Mouse (Mus musculus) liver (tissue): ENCODE measurements around the gene Hist1h2bh.
"Not testable (repeated sequence)": the region's sequence is repeated elsewhere in the genome, so short reads cannot be mapped to it uniquely, and the experiment has no call there.

Source experiments
- DNase-seq: peaks from one replicate; pipeline ENCODE4 v3.0.0-alpha.2; 2020; ENCODE audit warnings: mixed read lengths

The Hist1h2bh gene

GRCm38 (mm10) chr13:23542999-23543607 lies at the start of gene Hist1h2bh:
Gene Hist1h2bh, minus strand, starts transcription at chr13:23543392.
- DNase-seq: peak; percentile 85

GRCm38 (mm10) chr13:23592614-23593013 lies 49.4 kb upstream of the Hist1h2bh start:
- no peak for DNase-seq

DNA sequence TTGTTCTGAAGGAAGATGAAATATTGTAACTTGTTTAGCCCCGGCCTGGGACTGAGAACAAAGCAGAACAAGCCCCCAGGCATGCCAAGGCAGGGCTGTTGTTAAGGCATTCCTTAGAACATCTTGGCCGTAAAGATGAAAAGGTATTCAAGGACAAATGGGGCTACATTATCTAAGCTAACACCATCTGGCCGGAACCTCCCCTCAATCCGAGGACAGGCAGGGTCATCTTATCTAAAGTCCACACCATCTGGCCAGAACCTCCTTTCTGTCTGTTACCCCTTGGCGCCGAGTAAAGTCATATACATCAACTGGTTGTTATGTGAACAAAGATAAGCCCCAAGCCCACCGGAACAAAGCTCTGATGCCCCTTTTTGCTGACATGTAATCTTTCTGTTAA lies 48.7 kb upstream of the Hist1h2bh start:
- not testable (repeated sequence) for DNase-seq

GRCm38 (mm10) chr13:23591206-23591605 lies 48.0 kb upstream of the Hist1h2bh start:
- no peak for DNase-seq

- DNase-seq: no peak
These were observed 43.7 kb upstream of the Hist1h2bh start for GRCm38 (mm10) chr13:23586940-23587225.

- DNase-seq: peak; percentile 19
These were observed 43.1 kb upstream of the Hist1h2bh start for GRCm38 (mm10) chr13:23586099-23586939.

- DNase-seq: peak; percentile 86
These were observed 42.4 kb upstream of the Hist1h2bh start for GRCm38 (mm10) chr13:23585442-23586098.

- peak; percentile 85 for DNase-seq
These were observed 41.8 kb upstream of the Hist1h2bh start for GRCm38 (mm10) chr13:23585029-23585441.

DNA sequence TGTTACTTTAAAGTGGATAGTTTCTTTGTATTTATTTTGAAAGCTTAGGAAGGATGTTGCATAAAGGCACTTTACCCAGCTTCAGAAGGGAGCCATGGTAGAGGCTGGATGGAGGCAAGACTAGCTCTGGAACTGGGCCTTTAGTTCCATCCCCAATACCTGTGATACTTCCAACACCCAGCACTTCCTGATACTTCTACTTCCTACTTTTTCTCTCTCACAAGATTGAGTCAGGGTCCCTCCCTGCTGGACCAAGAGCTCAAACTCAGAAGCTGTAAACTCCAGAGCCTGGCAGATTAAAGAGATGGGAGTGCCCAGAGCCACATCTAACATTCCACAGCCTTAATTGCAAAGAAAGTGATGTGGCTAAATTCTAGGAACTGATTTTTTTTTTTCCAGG lies 41.1 kb upstream of the Hist1h2bh start:
- DNase-seq: peak; percentile 31

DNA sequence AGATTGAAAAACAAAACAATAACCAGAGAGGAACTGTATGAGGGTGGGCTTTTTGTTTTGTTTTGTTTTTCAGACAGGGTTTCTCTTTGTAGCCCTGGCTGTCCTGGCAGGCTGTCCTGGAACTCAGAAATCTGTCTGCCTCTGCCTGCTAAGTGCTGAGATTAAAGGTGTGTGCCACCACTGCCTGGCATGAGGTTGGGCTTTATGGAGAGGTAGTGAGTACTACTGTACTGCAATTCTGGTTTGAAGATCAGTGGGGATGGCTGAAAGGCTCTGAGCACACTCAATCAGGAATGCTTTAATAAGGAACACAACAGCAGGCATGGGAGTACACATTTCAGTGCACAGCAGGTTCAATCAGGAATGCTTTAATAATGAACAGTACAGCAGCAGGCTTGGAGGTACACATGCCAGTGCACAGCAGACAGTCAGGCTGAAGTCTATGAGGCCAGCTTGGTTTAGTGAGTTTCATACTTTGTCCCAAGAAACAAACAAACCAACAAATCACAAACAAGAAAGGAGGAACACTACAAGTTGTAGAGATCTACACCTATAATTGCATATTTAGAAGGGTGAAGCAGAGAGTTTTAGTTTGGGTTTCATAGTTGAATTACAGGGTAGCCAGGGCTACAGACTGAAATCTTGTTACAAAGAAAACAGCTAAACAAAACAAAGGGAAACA lies 40.3 kb upstream of the Hist1h2bh start:
- DNase-seq: no peak

- peak; percentile 25 for DNase-seq
These were observed 39.2 kb upstream of the Hist1h2bh start for GRCm38 (mm10) chr13:23582219-23583056.

DNA sequence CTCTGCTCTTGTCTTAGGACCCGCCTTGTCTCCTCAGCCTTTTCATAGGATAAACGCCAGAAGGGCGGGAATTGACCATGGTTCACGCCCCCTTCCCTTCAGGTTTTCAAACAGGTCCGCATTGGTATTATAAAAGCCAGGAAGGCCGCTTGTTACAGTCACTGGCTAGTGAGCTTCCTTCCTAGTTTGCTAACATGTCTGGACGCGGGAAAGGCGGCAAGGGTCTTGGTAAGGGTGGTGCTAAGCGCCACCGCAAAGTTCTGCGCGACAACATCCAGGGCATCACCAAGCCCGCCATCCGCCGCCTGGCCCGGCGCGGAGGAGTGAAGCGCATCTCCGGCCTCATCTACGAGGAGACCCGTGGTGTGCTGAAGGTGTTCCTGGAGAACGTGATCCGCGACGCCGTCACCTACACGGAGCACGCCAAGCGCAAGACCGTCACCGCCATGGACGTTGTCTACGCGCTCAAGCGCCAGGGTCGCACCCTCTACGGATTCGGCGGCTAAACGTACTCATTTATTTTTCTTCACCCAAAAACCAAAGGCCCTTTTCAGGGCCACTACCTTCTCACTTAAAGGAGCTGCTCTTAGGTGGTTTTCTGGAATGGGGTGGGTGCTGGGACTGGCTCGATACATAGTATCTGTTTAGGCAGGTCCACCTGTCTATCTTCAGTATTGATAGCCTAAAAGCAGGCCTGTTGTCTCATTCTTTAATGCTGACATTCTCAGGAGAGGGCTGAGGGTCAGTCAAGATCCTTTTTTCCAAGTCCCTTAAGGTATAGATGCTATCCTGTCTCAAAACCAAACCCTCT lies 38.4 kb upstream of the Hist1h2bh start, which contains the start of gene Hist1h4d:
Hist1h4d (plus strand) TSS at position 191 of the 811 bp plus-strand sequence.
- peak; percentile 94 for DNase-seq

DNA sequence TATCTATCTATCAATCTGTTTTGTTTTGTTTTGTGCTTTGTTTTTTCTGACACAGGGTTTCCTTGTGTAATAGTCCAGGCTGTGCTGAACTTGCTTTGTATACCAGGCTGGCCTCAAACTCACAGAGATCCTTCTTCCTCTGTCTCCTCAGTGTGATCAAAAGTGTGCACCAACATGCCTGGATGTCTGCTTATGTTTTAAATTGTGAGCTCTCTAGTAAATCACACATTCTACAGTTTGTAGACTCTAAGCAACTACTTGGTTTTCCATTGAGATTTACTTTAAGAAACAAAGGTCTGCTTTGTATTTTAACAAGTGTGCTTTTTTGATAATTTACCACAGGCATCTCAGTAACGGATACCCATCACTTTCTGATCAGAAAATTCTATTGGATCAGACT lies 34.6 kb upstream of the Hist1h2bh start:
- no peak for DNase-seq

- DNase-seq: peak; percentile 28
These were observed 33.9 kb upstream of the Hist1h2bh start for GRCm38 (mm10) chr13:23576906-23577639.

DNA sequence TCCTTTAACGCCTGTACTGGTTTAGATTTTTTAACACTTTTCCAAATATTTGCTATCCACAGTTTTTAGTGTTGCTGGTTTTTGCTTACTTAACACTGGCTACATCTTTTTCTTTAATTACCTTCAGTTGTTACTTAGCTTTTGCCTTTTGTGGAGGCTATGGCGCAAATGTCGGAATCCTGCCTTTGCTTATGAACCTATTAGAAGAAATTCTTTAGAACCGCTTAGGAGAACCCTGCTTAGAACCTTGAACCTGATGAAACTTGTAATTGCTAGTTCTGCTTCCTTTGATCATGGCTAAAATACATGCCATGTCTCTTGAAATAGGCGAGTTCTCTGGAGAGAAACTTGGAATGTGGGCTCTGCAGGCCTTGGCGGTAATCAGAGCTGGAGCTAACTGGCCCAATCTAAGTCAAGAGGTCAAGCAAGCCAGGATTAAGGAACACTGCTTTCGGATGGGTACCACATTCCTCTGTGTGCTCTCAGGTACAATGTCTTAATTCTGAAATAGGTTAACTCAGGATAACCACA lies 33.2 kb upstream of the Hist1h2bh start:
- peak; percentile 38 for DNase-seq

GRCm38 (mm10) chr13:23575864-23576313 lies 32.7 kb upstream of the Hist1h2bh start:
- DNase-seq: peak; percentile 35

DNA sequence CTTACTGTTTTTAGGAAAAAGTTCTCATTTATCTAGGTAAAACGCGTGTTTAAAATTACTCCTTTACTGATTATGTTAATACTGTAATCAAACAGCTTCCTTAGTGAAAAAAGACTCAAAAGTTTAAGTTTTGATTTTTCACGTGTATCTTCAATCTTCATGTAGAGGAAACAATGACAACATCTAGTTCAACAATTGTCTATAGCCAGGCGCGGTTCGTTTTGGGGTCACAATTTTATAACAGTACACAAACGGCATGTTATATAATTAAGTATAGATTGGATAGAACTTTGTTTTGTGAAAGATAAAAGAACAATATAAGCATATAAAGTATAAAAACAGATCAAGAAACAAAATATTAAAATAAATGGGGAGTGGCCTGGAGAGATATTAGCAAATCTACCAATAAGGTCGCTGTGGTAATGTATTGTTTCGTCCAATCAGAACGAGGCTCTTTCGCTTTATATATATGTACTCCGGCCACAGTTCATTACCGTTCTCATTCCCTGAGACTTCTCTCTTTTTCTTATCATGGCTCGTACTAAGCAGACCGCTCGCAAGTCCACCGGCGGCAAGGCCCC lies 32.2 kb upstream of the Hist1h2bh start, which contains the start of gene Hist1h3d:
Hist1h3d (plus strand) TSS at position 493 of the 581 bp plus-strand sequence.
- DNase-seq: peak; percentile 74

- not testable (repeated sequence) for DNase-seq
These were observed 31.5 kb upstream of the Hist1h2bh start for GRCm38 (mm10) chr13:23574546-23575170.

- DNase-seq: peak; percentile 94
These were observed 30.8 kb upstream of the Hist1h2bh start, which contains the start of the genes Hist1h2bf and Hist1h2ad for GRCm38 (mm10) chr13:23573898-23574524. Gene Hist1h2bf, minus strand, starts transcription at chr13:23574196. Gene Hist1h2ad, plus strand, starts transcription at chr13:23574381.
